Mouse (Mus musculus): ENCODE measurements at regions not wholly inside any gene's neighbourhood (a gene's known extent, or its start where the extent isn't known, plus 50 kb on each side); places are given as distances from the start of the nearest gene placed in this dataset.
"Not testable (repeated sequence)": the region's sequence is repeated elsewhere in the genome, so short reads cannot be mapped to it uniquely, and the experiment has no call there.

- no peak for DNase-seq (ENCODE audit: low spot score in 2 of 2)
Measured at GRCm38 (mm10) chr11:63211501-63211900, 82.7 kb downstream of the Pmp22 start.

GRCm38 (mm10) chr11:63213043-63213442 is 84.3 kb downstream of the Pmp22 start:
- DNase-seq (ENCODE audit: low spot score in 2 of 2), result peak; percentile 33 to 84

DNA sequence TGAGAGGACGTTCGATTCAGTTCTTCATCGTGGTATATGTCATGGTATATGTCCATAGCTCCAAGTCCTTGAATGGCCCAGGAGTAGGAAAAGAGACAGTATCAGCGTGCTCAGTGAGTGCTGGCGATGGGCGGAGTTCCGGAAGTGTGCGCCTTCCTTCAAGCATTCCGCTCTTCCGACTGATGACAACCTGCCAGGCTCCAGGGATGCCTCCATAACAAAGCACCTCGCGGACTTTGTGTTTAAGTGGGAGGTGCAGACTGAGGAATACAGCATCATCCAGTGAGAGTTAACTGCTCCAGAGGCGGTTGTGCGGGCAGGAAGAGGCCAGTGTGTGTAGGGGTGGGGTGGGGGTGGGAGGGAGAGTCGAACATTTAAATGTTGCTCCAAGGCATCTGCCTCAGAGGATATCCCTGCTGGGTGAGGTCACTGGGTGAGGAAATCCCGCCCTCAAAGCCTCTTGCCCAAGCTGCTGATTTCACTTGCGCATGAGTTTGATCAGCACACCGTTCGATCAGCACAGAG is 85.2 kb downstream of the Pmp22 start:
- DNase-seq (ENCODE audit: low spot score in 2 of 2), result no peak

GRCm38 (mm10) chr11:63215993-63216392 is 87.2 kb downstream of the Pmp22 start:
- no peak for DNase-seq (ENCODE audit: low spot score in 2 of 2)

- DNase-seq (ENCODE audit: low spot score in 2 of 2), result no peak
Measured at GRCm38 (mm10) chr11:63217049-63217448, 88.3 kb downstream of the Pmp22 start.

DNA sequence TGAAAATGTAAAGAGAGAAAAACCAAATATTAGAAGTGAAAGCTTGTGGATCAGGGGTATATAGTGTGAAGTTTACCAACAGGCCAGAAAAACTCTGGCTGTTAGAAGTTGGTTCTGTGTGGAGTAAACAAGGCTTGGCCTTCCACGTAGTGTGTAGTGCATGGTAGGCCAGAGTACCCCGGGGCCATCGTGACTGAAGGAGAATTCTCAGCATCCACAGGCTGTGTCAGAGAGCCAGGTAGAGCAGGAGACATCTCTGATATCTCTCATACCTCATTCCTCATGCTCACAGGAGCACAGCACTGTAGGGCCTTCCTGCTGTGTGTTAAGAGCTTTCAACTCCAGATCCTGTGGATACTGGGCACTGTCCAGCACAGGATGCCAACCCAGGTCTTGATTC is 97.7 kb downstream of the Pmp22 start:
- no peak for DNase-seq (ENCODE audit: low spot score in 2 of 2)

DNA sequence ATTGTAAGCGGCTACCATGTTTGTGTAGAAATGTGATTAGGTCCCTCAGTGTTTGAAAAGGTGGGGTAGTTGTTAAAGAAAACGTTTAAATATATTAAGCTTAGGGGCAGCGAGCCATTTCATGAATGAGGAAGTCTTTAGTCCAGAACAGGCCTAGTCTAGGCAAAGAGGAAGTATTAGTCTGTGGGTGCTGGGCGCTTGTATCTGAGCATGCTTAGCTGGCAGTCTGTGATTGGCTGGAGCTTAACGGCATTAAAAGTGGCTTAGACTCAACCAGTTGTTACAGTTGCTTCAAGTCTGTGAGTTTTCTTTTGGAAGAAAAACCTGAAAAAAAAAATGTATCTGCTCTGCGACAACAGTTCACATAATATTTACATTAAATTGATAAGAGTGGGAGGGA is 102.0 kb downstream of the Pmp22 start:
- no peak for DNase-seq (ENCODE audit: low spot score in 2 of 2)

DNA sequence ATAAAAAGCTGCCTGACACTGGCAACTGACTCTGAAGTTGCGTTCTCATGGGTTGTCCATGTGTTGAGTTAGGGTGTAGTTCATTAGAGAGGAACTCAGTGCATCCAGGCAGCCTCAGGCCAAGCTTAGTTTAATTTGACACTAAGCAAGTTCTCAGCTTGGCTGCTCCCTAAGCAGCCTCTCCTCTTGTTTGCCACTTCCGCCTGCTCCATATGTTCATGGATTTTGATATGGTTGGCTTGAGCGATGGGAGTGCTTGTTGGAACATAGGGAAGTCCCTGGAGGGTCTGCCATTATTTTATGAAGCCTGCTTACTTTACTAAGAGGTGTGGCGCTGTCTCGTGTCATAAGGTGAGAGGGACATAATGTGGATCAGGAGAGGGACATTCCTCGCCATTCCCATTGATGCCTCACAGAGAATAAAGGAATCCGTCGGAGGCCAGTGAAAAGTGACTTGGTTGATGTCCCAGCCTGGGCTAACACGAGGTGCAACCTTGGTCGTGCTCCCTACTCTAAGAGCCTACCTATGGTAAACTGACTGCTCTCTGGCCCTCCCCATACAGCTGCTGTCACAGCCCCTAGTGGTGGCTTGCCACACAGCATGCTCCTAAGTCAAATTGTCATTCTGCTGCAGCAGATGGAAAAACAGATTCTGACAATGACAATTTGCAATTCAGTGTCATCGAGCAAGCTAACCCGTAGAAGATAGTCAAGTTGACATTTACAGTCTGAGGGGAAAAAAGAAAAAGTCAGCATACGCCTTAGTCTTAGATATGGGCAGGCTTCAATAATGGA is 104.6 kb downstream of the Pmp22 start:
- DNase-seq (ENCODE audit: low spot score in 2 of 2), result no peak

DNA sequence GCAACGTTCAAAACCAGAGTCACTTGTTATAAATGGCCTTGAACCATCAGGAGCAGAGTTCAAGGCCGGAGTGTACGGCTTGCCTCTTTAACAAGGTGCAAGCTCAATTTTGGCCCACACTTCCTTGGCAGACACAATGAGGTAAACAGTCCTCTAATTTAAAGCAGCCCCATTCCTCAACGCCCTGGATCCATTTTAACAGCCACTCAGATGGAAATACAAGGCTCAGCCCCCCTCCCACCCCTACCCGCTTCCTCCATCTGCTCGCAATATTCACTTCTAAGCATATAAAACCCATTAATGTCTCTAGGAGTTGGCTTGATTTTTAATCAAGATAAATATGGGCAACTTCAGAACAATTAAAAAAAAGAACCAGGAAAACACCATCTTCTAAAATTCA is 105.7 kb downstream of the Pmp22 start:
- DNase-seq (ENCODE audit: low spot score in 2 of 2), result no peak

DNA sequence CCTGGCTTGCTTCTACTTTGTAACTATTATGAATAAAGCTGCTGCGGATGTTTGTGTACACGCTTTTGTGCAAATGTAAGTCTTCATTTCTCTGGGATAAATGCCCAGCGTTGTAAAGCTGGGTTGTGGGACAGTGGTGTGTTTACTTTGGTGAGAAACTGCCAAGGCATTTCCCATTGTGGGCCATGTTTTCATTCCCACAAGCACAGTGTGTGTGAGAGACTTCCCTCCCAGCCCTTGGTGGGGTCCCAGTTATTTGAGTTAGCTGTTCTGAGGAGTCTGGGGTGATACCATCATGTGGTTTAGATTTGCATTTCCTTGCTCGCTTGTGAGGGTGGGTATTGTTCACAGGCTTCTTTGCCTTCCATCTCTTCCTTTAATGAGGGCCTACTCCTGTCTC is 109.9 kb downstream of the Pmp22 start:
- DNase-seq (ENCODE audit: low spot score in 2 of 2), result no peak

DNA sequence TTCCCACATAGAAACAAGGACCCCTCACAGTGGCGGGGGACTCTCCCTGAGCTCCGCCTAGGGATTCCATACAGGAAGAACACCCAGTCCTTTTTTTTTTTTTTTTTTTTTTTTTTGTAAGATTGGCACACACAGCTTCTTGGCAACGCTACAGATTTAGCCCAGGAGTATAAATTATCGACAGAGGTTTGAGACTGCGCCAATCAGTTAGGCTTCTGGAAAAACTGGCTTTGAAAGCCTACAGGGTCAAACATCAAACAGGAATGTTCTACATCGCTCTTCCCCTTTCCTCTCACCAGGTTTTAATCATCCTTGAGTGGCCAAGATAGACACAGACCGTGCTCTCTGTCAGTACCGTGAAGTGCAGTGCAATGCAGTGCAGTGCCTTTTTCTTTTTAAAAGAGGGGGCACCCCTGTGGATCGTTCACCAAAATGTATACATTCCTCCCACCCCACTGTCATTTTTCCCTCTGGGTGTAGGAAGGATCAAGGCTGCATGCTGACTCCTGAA is 115.2 kb downstream of the Pmp22 start:
- no peak for DNase-seq (ENCODE audit: low spot score in 2 of 2)

GRCm38 (mm10) chr11:63245041-63245440 is 116.3 kb downstream of the Pmp22 start:
- no peak for DNase-seq (ENCODE audit: low spot score in 2 of 2)

GRCm38 (mm10) chr11:63246052-63246661 is 117.4 kb downstream of the Pmp22 start:
- no peak for DNase-seq (ENCODE audit: low spot score in 2 of 2)

DNA sequence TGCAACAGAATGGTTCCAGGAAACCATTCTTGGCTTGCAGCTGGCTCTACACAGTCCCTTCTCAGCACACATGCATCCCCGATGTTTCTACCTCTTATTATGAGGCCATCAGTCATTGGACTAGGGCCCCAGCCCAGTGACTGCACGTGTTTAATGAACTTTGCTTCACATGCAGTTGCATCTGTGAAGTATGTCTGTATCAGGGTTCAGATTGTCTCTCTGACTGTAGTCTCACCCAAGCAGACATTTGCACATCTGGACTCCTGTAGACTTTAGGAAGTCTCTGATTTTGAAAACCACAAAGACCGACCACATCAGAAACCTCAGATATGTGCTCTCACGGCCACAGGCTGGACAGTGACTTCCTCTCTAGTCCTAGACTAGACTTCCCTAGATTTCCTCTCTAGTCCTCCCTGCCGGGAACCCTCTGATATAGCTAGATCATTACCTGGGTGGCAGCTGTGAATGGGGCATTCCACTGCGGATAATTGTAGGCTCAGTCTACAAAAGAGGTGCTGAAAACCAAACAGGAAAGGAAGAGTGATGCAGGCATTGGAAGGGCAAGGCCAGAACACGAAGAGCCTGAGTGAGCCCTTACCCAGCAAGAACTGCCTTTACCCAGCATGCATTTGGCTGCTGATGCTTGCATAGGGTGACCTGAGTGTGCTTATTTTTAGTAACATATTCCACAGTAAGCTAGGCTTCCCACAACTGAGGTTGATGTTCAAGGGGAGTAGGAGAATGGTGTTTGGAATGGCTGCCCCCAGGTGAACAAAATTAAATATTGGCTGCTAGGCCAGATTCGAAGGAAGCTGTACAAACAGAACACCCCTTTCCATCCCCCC is 123.5 kb downstream of the Pmp22 start:
- DNase-seq (ENCODE audit: low spot score in 2 of 2), result no peak

GRCm38 (mm10) chr11:63252968-63253602 is 124.3 kb downstream of the Pmp22 start:
- no peak for DNase-seq (ENCODE audit: low spot score in 2 of 2)

- no peak for DNase-seq (ENCODE audit: low spot score in 2 of 2)
Measured at GRCm38 (mm10) chr11:63264432-63265061, 135.8 kb downstream of the Pmp22 start.

DNA sequence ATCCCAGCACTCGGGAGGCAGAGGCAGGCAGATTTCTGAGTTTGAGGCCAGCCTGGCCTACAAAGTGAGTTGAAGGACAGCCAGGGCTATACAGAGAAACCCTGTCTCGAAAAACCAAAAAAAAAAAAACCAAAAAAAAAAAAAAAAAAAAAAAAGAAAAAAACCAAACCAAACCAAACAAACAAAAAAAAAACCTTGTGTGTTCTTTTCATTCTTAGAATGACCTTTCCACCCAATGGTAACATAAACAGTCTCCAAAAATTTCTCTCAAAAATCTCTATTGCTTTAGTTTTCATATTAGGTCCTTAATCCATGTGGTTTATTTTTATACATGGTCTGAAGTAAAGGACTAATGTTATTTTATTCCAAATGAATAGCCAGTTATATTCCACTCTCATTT is 137.5 kb downstream of the Pmp22 start:
- DNase-seq (ENCODE audit: low spot score in 2 of 2), result not testable (repeated sequence)

DNA sequence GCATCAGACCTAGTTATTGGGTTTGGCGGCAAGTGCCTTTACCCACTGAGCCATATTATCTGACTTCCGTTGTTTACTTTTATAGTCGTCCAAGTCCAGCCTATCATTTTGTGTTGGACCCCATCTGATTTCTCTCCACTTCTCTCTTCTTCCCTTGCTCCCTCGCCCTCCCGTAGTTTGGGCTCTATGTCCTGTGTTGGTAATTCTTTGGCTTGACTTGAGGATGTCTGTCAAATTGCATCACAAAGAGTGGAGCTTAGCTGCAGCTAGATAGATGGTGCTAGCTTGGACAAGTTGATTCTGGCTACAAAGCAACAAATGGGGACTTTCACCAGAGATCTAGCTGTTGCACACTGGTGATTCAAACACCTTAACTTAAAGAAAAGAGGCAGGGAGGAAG is 147.9 kb downstream of the Pmp22 start:
- DNase-seq (ENCODE audit: low spot score in 2 of 2), result no peak

DNA sequence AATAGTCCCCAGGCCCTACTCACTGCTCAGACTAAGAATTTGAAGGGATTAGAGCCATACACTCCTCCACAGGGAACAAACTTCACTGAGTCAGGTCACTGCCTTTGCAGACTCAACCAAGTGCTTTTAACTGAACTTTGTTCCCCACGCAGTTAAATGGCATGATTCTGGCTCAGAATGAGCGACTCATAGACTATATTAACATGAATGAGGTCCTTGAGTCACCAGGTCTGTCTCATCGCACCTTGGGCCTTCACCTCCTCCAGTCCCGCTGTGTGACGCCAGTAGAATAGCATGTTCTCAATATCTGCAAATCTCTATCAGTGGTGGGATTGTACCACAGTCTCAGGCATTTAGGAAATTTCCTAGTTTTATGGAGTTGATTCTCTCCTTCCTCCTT is 153.1 kb downstream of the Pmp22 start:
- no peak for DNase-seq (ENCODE audit: low spot score in 2 of 2)

GRCm38 (mm10) chr11:63282541-63282940 is 153.8 kb downstream of the Pmp22 start:
- DNase-seq (ENCODE audit: low spot score in 2 of 2), result no peak

- DNase-seq (ENCODE audit: low spot score in 2 of 2), result no peak
Measured at GRCm38 (mm10) chr11:63286026-63286425, 157.2 kb downstream of the Pmp22 start.

Data from frontal cortex, postnatal 14 days (tissue).